Mouse (Mus musculus) midbrain, embryonic 12.5 days (tissue): ENCODE data around the gene 4430402I18Rik. TPM values are rescaled to one million over a fixed set of nuclear protein-coding genes. Genes with fewer than 3 reads are reported as not detected.
A peak's percentile ranks its signal among the peaks of the same experiment; 100 is the strongest.
"Not testable (repeated sequence)": the region's sequence is repeated elsewhere in the genome, so short reads cannot be mapped to it uniquely, and the experiment has no call there.

Experiments
- ATAC-seq: fragments of 200-750 bp; cut with Nextera tagmentation; 2 replicates; pipeline ENCODE4 v1.8.0; 2017; ENCODE audit warnings: low read depth, moderate TSS enrichment, moderate library complexity; ENCODE audit not compliant: low FRiP score
- H3K27ac ChIP-seq: fragments of 300-500 bp; sonication (generic); replicated peaks from 2 replicates; pipeline ENCODE4 v1.5.1; 2016; ENCODE audit warnings: mild to moderate bottlenecking
- H3K27me3 ChIP-seq: fragments of 300-500 bp; sonication (generic); 2 replicates; pipeline ENCODE4 v1.6.1; 2016; ENCODE audit warnings: mild to moderate bottlenecking
- H3K36me3 ChIP-seq: fragments of 300-500 bp; sonication (generic); 2 replicates; pipeline ENCODE4 v1.6.1; 2016
- H3K4me1 ChIP-seq: fragments of 300-500 bp; sonication (generic); 2 replicates; pipeline ENCODE4 v1.6.1; 2016
- H3K4me2 ChIP-seq: fragments of 300-500 bp; sonication (generic); replicated peaks from 2 replicates; pipeline ENCODE4 v1.6.1; 2016; ENCODE audit warnings: mild to moderate bottlenecking, moderate library complexity
- H3K4me3 ChIP-seq: fragments of 300-500 bp; sonication (generic); 2 replicates; pipeline ENCODE4 v1.5.1; 2016; ENCODE audit warnings: mild to moderate bottlenecking
- H3K9ac ChIP-seq: fragments of 300-500 bp; sonication (generic); replicated peaks from 2 replicates; pipeline ENCODE4 v1.6.1; 2016; ENCODE audit warnings: mild to moderate bottlenecking, moderate library complexity
- H3K9me3 ChIP-seq: fragments of 300-500 bp; sonication (generic); 2 replicates; pipeline ENCODE4 v1.6.1; 2016; ENCODE audit warnings: mild to moderate bottlenecking
- WGBS: fragments of 180-500 bp; shearing (Covaris S2); methylation state at CpG from one replicate; pipeline ENCODE4 v1.1.7; 2016; 5-methylcytosine and 5-hydroxymethylcytosine counted together
- polyA plus RNA-seq: library from polyadenylated mRNA; unstranded; fragments of >200 nt; fragmentation: Nextera tagmentation; extraction: Ambion mirVana; gene quantifications from 2 replicates; pipeline ENCODE4 v1.2.1, GENCODE M21; 2016

The 4430402I18Rik gene
- 0.17 and 0.64 TPM in 2 replicates for polyA plus RNA-seq

- Histone ChIP-seq H3K9ac (no peak within 1 kb of the TSS), H3K4me3 (no peak within 1 kb of the TSS), H3K4me1 (peaks cover 18% of the 10 kb centered on the region), H3K4me2 (peak within 1 kb of the TSS; percentile 34), H3K9me3 (no peaks in the 10 kb centered on the region), H3K36me3 (no peaks in the 10 kb centered on the region), H3K27ac (no peak within 1 kb of the TSS), H3K27me3 (peaks cover 8% of the 10 kb centered on the region)
- 4% methylated on average over 11 of the region's 11 CpGs for WGBS
- peak; percentile 50 for ATAC-seq
Measured at GRCm38 (mm10) chr19:28967652-28968051, at the start of gene 4430402I18Rik. Gene 4430402I18Rik, minus strand, starts transcription at chr19:28967800.

- no peaks in the 10 kb centered on the region for H3K4me1 ChIP-seq
- 85% methylated on average over 5 of the region's 5 CpGs for WGBS
- H3K36me3 ChIP-seq: peaks cover 72% of the 10 kb centered on the region
- no peak overlapping the region for H3K4me2 ChIP-seq
- no peaks in the 10 kb centered on the region for H3K9me3 ChIP-seq
- no peak for ATAC-seq
- no peak overlapping the region for H3K27ac ChIP-seq
- no peak overlapping the region for H3K9ac ChIP-seq
- no peaks in the 10 kb centered on the region for H3K27me3 ChIP-seq
- no peak overlapping the region for H3K4me3 ChIP-seq
Measured at GRCm38 (mm10) chr19:29016786-29017185, 49.2 kb upstream of the 4430402I18Rik start.

- H3K4me2 ChIP-seq: no peak overlapping the region
- H3K9me3 ChIP-seq: no peaks in the 10 kb centered on the region
- WGBS: 93% methylated on average over 5 of the region's 5 CpGs
- H3K9ac ChIP-seq: no peak overlapping the region
- no peak overlapping the region for H3K27ac ChIP-seq
- ATAC-seq: no peak
- no peak overlapping the region for H3K4me3 ChIP-seq
- H3K27me3 ChIP-seq: no peaks in the 10 kb centered on the region
- H3K4me1 ChIP-seq: no peaks in the 10 kb centered on the region
- H3K36me3 ChIP-seq: peaks cover 72% of the 10 kb centered on the region
Measured at GRCm38 (mm10) chr19:29016204-29016765, 48.7 kb upstream of the 4430402I18Rik start.

- H3K27ac ChIP-seq: no peak overlapping the region
- 92% methylated on average over 8 of the region's 8 CpGs for WGBS
Measured at GRCm38 (mm10) chr19:29015410-29016203, 48.0 kb upstream of the 4430402I18Rik start.

GRCm38 (mm10) chr19:29014466-29015055 is 47.0 kb upstream of the 4430402I18Rik start:
- WGBS: 84% methylated on average over 5 of the region's 5 CpGs
- Histone ChIP-seq H3K9me3 (no peaks in the 10 kb centered on the region), H3K36me3 (peaks cover 65% of the 10 kb centered on the region)

More at GRCm38 (mm10) chr19:29015410-29016203, 48.0 kb upstream of the 4430402I18Rik start:
- no peaks in the 10 kb centered on the region for H3K27me3 ChIP-seq
- ATAC-seq: no peak
- no peak overlapping the region for H3K4me3 ChIP-seq
- no peaks in the 10 kb centered on the region for H3K9me3 ChIP-seq
- no peaks in the 10 kb centered on the region for H3K4me1 ChIP-seq
- peaks cover 73% of the 10 kb centered on the region for H3K36me3 ChIP-seq
- H3K4me2 ChIP-seq: no peak overlapping the region
- H3K9ac ChIP-seq: no peak overlapping the region

GRCm38 (mm10) chr19:29011355-29011990 is 43.9 kb upstream of the 4430402I18Rik start:
- peaks cover 75% of the 10 kb centered on the region for H3K36me3 ChIP-seq
- H3K4me3 ChIP-seq: no peak overlapping the region
- ATAC-seq: no peak
- H3K4me2 ChIP-seq: no peak overlapping the region
- H3K27me3 ChIP-seq: no peaks in the 10 kb centered on the region
- no peak overlapping the region for H3K27ac ChIP-seq
- no peaks in the 10 kb centered on the region for H3K9me3 ChIP-seq
- WGBS: 86% methylated on average over 12 of the region's 12 CpGs
- H3K9ac ChIP-seq: no peak overlapping the region
- H3K4me1 ChIP-seq: no peaks in the 10 kb centered on the region

More at GRCm38 (mm10) chr19:29014466-29015055, 47.0 kb upstream of the 4430402I18Rik start:
- Histone ChIP-seq H3K4me1 (no peaks in the 10 kb centered on the region), H3K27ac (no peak overlapping the region), H3K27me3 (no peaks in the 10 kb centered on the region), H3K9ac (no peak overlapping the region), H3K4me3 (no peak overlapping the region), H3K4me2 (no peak overlapping the region)
- no peak for ATAC-seq

GRCm38 (mm10) chr19:29009046-29009445 is 41.4 kb upstream of the 4430402I18Rik start:
- Histone ChIP-seq H3K36me3 (peaks cover 68% of the 10 kb centered on the region), H3K4me2 (no peak overlapping the region), H3K4me3 (no peak overlapping the region), H3K4me1 (no peaks in the 10 kb centered on the region), H3K27me3 (no peaks in the 10 kb centered on the region), H3K9ac (no peak overlapping the region), H3K27ac (no peak overlapping the region), H3K9me3 (no peaks in the 10 kb centered on the region)
- ATAC-seq: no peak
- WGBS: 91% methylated on average over 11 of the region's 11 CpGs

GRCm38 (mm10) chr19:29008069-29008706 is 40.6 kb upstream of the 4430402I18Rik start:
- no peak overlapping the region for H3K27ac ChIP-seq
- WGBS: 82% methylated on average over 3 of the region's 3 CpGs
- peaks cover 61% of the 10 kb centered on the region for H3K36me3 ChIP-seq
- no peak overlapping the region for H3K4me2 ChIP-seq
- no peak for ATAC-seq
- H3K27me3 ChIP-seq: no peaks in the 10 kb centered on the region
- no peaks in the 10 kb centered on the region for H3K4me1 ChIP-seq
- H3K9ac ChIP-seq: no peak overlapping the region
- no peaks in the 10 kb centered on the region for H3K9me3 ChIP-seq
- H3K4me3 ChIP-seq: no peak overlapping the region

- H3K36me3 ChIP-seq: peaks cover 55% of the 10 kb centered on the region
- not testable (repeated sequence) for H3K4me3 ChIP-seq, H3K4me1 ChIP-seq, H3K9me3 ChIP-seq, H3K27ac ChIP-seq, H3K4me2 ChIP-seq, H3K9ac ChIP-seq, H3K27me3 ChIP-seq, ATAC-seq
- WGBS: 95% methylated on average over 16 of the region's 16 CpGs
Measured at GRCm38 (mm10) chr19:29000321-29000720, 32.7 kb upstream of the 4430402I18Rik start.

GRCm38 (mm10) chr19:28997976-28998630 is 30.5 kb upstream of the 4430402I18Rik start:
- Histone ChIP-seq H3K9ac (no peak overlapping the region), H3K4me2 (no peak overlapping the region), H3K27me3 (no peaks in the 10 kb centered on the region), H3K9me3 (no peaks in the 10 kb centered on the region), H3K27ac (no peak overlapping the region), H3K4me3 (no peak overlapping the region), H3K36me3 (peaks cover 61% of the 10 kb centered on the region), H3K4me1 (no peaks in the 10 kb centered on the region)
- 96% methylated on average over 4 of the region's 4 CpGs for WGBS
- no peak for ATAC-seq

- H3K36me3 ChIP-seq: peaks cover 44% of the 10 kb centered on the region
- no peak overlapping the region for H3K4me3 ChIP-seq
- ATAC-seq: no peak
- no peaks in the 10 kb centered on the region for H3K27me3 ChIP-seq
- H3K4me1 ChIP-seq: peaks cover 8% of the 10 kb centered on the region
- no peaks in the 10 kb centered on the region for H3K9me3 ChIP-seq
- no peak overlapping the region for H3K27ac ChIP-seq
- H3K9ac ChIP-seq: no peak overlapping the region
- whole genome bisulfite sequencing: 93% methylated on average over 5 of the region's 5 CpGs
- H3K4me2 ChIP-seq: no peak overlapping the region
Measured at GRCm38 (mm10) chr19:28995366-28995765, 27.8 kb upstream of the 4430402I18Rik start.
